Mouse (Mus musculus) testis, adult 2 months (tissue): Measurements from ENCODE around the gene Vps35l. TPM values are rescaled to one million over a fixed set of nuclear protein-coding genes. Genes with fewer than 3 reads are reported as not detected.

Source experiments
- H3K27ac ChIP-seq: fragments of 200-500 bp; 2 replicates; pipeline ENCODE4 v1.5.1; 2012; ENCODE audit warnings: low read depth, low read length; ENCODE audit not compliant: control insufficient read depth, insufficient read depth
- H3K27me3 ChIP-seq: fragments of 200-500 bp; 2 replicates; pipeline ENCODE4 v1.6.1; 2012; ENCODE audit warnings: mild to moderate bottlenecking, low read length, moderate library complexity; ENCODE audit not compliant: control insufficient read depth, insufficient read depth
- H3K36me3 ChIP-seq: fragments of 200-500 bp; 2 replicates; pipeline ENCODE4 v1.6.1; 2012; ENCODE audit warnings: mild to moderate bottlenecking, low read length; ENCODE audit not compliant: control insufficient read depth, insufficient read depth
- H3K4me1 ChIP-seq: fragments of 200-500 bp; 2 replicates; pipeline ENCODE4 v1.6.1; 2012; ENCODE audit warnings: low read length; ENCODE audit not compliant: control insufficient read depth, insufficient read depth
- H3K4me3 ChIP-seq: fragments of 200-500 bp; 2 replicates; pipeline ENCODE4 v1.5.1; 2012; ENCODE audit warnings: low read depth, mild to moderate bottlenecking, low read length, moderate library complexity, mixed read lengths; ENCODE audit not compliant: control insufficient read depth
- CTCF ChIP-seq: fragments of 200-500 bp; IDR thresholded peaks from 2 replicates; pipeline ENCODE4 v1.5.1; 2012; ENCODE audit warnings: low read depth, mild to moderate bottlenecking, inconsistent platforms, low read length, moderate library complexity; ENCODE audit not compliant: control insufficient read depth, insufficient read depth, insufficient replicate concordance
- POLR2A ChIP-seq: fragments of 200-500 bp; IDR thresholded peaks from 2 replicates; pipeline ENCODE4 v1.6.1; 2012; ENCODE audit warnings: low read depth, mild to moderate bottlenecking, inconsistent platforms, low read length, moderate library complexity; ENCODE audit not compliant: control insufficient read depth
- polyA plus RNA-seq: library from polyadenylated mRNA; depleted of rRNA; stranded (reverse); fragments of >200 nt; gene quantifications from 2 replicates; pipeline ENCODE4 v1.2.3, GENCODE M21; 2012

Vps35l gene
- polyA plus RNA-seq, 1 experiment, result 29.5 TPM

GRCm38 (mm10) chr7:118714873-118715272 is 25.2 kb upstream of the Vps35l start:
- H3K36me3 ChIP-seq, result peaks cover 2% of the 10 kb centered on the region
- H3K27me3 ChIP-seq, result no peaks in the 10 kb centered on the region
- no peaks in the 10 kb centered on the region for H3K4me1 ChIP-seq
- no peak overlapping the region for H3K4me3 ChIP-seq
- no peak overlapping the region for H3K27ac ChIP-seq
- TF ChIP-seq POLR2A, result no peak
- TF ChIP-seq CTCF, result no peak

GRCm38 (mm10) chr7:118718066-118718465 is 22.0 kb upstream of the Vps35l start:
- no peaks in the 10 kb centered on the region for H3K27me3 ChIP-seq
- H3K27ac ChIP-seq, result no peak overlapping the region
- TF ChIP-seq POLR2A (no peak), CTCF (no peak)
- H3K4me1 ChIP-seq, result no peaks in the 10 kb centered on the region
- peaks cover 5% of the 10 kb centered on the region for H3K36me3 ChIP-seq
- H3K4me3 ChIP-seq, result no peak overlapping the region

- H3K36me3 ChIP-seq, result peaks cover 11% of the 10 kb centered on the region
These were observed 16.1 kb upstream of the Vps35l start for GRCm38 (mm10) chr7:118723927-118724326.

GRCm38 (mm10) chr7:118725459-118725858 is 14.6 kb upstream of the Vps35l start:
- H3K4me3 ChIP-seq, result no peak overlapping the region
- no peak for TF ChIP-seq CTCF
- TF ChIP-seq POLR2A, result no peak
- peaks cover 12% of the 10 kb centered on the region for H3K36me3 ChIP-seq
- no peaks in the 10 kb centered on the region for H3K4me1 ChIP-seq
- H3K27ac ChIP-seq, result no peak overlapping the region
- H3K27me3 ChIP-seq, result no peaks in the 10 kb centered on the region

More at GRCm38 (mm10) chr7:118723927-118724326, 16.1 kb upstream of the Vps35l start:
- Histone ChIP-seq H3K27me3 (no peaks in the 10 kb centered on the region), H3K27ac (no peak overlapping the region), H3K4me3 (no peak overlapping the region), H3K4me1 (no peaks in the 10 kb centered on the region)
- TF ChIP-seq CTCF, result no peak
- no peak for TF ChIP-seq POLR2A

GRCm38 (mm10) chr7:118728846-118729587 is 11.0 kb upstream of the Vps35l start:
- Histone ChIP-seq H3K4me1 (no peaks in the 10 kb centered on the region), H3K27me3 (no peaks in the 10 kb centered on the region), H3K27ac (no peak overlapping the region), H3K4me3 (no peak overlapping the region), H3K36me3 (peaks cover 14% of the 10 kb centered on the region)
- TF ChIP-seq CTCF (no peak), POLR2A (no peak)

DNA sequence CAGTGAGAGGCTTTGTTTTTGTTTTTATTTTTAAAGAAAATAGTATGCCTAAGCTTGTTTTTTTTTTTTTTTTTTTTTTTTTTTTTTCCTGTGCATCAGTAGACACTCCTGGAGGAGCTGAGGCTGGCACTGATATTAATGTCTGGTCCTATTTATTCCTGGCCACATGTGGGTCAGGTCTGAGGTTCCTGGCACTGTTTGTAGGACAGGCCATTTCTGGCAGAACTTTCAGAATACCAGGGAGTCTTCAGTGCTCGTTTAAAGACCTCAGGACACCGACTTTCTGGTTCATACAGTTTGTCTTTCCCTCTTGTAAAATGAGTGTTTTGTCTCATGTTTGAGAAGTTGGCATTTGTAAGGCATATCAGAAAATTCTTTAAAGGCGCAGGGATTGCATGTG is 8.2 kb upstream of the Vps35l start:
- H3K27ac ChIP-seq, result no peak overlapping the region
- TF ChIP-seq CTCF, result no peak
- TF ChIP-seq POLR2A, result no peak
- no peaks in the 10 kb centered on the region for H3K4me1 ChIP-seq
- peaks cover 10% of the 10 kb centered on the region for H3K36me3 ChIP-seq
- H3K27me3 ChIP-seq, result no peaks in the 10 kb centered on the region
- H3K4me3 ChIP-seq, result no peak overlapping the region

DNA sequence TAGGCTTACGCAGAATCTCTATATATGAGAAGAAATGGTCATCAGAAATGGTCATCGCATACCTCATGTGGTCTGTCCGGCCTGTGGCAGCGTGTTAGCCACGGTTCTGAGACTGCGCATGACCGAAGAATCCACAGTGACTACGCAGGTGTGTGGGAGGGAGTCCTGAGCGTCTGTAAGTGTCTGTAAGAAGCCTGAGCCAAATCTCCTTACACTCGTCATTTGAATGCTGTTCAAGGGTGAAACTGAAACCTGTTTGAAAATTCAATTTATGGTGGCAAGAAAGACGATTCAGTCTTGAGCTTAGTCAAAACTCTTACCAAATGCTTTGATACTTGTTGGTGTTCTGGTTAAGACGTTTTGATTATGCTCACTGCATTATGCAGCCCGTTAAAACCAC is 6.8 kb upstream of the Vps35l start:
- TF ChIP-seq CTCF, result no peak
- no peak for TF ChIP-seq POLR2A
- Histone ChIP-seq H3K27me3 (no peaks in the 10 kb centered on the region), H3K4me1 (no peaks in the 10 kb centered on the region), H3K4me3 (no peak overlapping the region), H3K27ac (no peak overlapping the region), H3K36me3 (peaks cover 8% of the 10 kb centered on the region)
